Mouse (Mus musculus) mouse embryonic stem cell (cell line): ENCODE results near the gene Fgf3.

ENCODE experiments used
- in situ Hi-C, 2 experiments: fragments of 300-500 bp; cut with MboI; formaldehyde crosslinking; loops; 1 replicate in 1 of 2; 3 replicates in 1 of 2; pipeline ENCODE4 v1.14.3; 2019 to 2020; ENCODE audit warnings: low sequenced_read_pairs in 2 of 2, low pct_unique_long_range_greater_than_20kb in 1 of 2, mixed read lengths in 1 of 2; ENCODE audit not compliant: unreplicated experiment in 1 of 2

Fgf3 gene

GRCm38 (mm10) chr7:144890661-144891060 lies 52.8 kb downstream of the Fgf3 start:
- in situ Hi-C loops: loop anchor here (5.0 kb wide), 1 partner anchor 98 kb away; no protein-coding TSS in a partner anchor

- in situ Hi-C loops: loop anchor here (5.0 kb wide), 1 partner anchor 100 kb away; no protein-coding TSS in a partner anchor
These were observed 54.0 kb downstream of the Fgf3 start for GRCm38 (mm10) chr7:144891863-144892262.

- in situ Hi-C loops: loop anchor here (5.0 kb wide), 1 partner anchor 100 kb away; no protein-coding TSS in a partner anchor
These were observed 54.4 kb downstream of the Fgf3 start for GRCm38 (mm10) chr7:144892322-144892721.
